Mouse (Mus musculus) liver, adult 2 months (tissue): Measurements from ENCODE around the gene Fez1.

Experiments
- CTCF ChIP-seq: fragments of 200-500 bp; IDR thresholded peaks from 2 replicates; pipeline ENCODE4 v1.5.1; 2011; ENCODE audit warnings: low read depth, low read length, control low read depth
- POLR2A ChIP-seq: fragments of 200-500 bp; IDR thresholded peaks from 2 replicates; pipeline ENCODE4 v1.6.1; 2011; ENCODE audit warnings: low read length, control low read depth; ENCODE audit not compliant: insufficient read depth; ENCODE audit errors: extremely low read depth

GRCm38 (mm10) chr9:36833914-36834313, 12.2 kb downstream of the Fez1 start:
- TF ChIP-seq POLR2A (no peak), CTCF (no peak)
